Mouse (Mus musculus): ENCODE measurements around the gene Dlst.

The Dlst gene

DNA sequence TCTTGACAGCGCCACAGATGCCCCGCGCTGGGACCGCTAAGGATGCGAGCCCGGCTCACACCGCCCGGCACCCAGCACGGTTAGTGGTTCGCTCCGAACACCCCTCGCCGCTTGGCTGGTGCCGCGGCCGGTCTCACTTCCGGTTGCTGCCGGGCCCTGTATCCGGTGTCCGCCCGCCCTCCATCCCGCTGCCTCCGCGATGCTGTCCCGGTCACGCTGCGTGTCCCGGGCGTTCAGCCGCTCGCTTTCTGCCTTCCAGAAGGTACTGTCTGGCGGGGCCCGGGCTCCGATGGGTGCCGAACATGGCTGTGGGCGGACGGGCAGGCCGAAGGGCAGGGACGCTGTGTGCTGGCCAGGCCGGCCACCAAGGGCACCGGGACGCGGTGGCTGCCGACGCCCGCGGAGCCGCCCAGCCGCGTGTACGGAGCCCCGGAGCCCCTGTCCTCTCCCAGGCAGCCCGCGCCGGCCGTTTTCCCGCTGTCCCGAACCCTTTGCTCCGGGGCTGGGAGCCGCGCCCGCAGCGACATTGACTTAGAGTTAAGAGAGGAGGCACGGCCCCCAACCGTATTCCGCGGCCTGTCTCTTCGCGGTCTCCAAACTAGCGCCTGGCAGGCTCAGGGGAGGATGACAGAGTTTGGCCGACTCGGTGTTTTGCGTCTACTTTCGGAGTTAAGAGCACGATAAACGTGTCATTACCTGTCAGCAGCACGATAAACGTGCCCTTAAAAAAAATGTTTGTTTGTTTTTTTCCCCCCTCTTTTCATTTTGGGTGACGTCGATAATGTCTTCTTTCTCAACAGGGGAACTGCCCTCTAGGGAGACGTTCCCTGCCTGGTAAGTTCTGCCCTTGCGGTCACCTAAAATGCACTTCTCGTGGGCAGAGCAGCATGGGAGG is at the start of gene Dlst, which contains the start of gene Prox2:
Gene Dlst (plus strand): TSS at position 136 of the 895 bp plus-strand sequence.
Gene Prox2 (minus strand): TSS at position 62 of the 895 bp plus-strand sequence.
- peak; percentile 86 for DNase-seq (ENCODE audit: low spot score)

GRCm38 (mm10) chr12:85071043-85071442 is 39.6 kb upstream of the Dlst start:
- DNase-seq (ENCODE audit: low spot score): no peak

DNA sequence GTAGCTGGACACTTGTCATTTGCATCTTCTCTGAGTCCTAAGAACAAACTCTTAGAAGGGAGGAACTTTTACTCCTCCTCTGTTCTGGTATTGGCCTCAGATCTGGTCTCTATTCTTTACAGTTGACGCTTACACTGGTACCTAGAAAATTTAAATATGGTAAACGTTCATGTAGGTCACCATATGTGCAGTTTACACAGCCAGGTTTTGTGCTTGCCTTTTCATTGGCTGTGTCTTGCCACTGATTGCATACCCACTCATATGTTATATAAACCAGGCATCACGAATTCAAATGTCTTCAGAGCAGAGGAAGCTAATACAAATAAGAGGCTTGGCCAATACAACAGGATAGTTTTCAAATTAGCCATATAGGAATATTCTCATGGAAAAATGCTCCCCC is 33.5 kb upstream of the Dlst start:
- DNase-seq (ENCODE audit: low spot score): no peak

DNA sequence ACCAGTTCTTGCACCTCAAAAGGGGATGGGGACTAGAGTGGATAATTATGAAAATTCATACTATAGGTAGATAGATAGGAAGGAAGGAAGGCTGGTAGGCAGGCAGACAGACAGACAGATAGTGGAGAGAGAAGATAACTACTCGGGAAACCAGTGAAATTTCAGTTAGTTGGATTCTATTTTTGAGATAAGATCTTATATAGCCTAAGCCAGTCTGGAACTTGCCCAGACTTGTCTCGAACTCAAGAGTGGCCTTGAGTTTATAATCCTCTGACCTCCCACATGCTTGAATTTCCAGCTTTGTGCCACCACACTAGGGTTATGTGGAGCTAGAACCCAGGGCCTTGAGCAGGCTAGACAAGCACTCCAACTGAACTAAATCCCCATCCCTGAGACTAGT is 26.4 kb upstream of the Dlst start:
- no peak for DNase-seq (ENCODE audit: low spot score)

DNA sequence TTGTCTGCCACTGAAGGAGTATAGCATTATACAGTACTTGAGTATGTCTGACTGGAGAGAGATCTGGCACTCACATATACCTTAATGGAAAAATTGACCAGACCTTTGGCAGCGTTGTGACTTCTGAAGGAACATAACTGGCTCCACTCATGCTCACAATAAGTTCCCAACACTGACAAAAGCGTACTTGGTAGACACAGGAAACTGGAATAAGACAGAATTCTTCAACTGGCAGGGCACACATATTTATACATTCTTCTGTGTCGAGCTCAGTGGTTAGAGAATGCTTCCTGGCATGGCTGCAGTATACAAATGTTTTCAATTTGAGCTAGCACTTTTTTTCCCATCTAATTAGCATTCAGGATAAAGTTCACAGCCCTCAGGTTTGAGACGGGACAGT is 25.7 kb upstream of the Dlst start:
- DNase-seq (ENCODE audit: low spot score): no peak

GRCm38 (mm10) chr12:85087845-85088244 is 22.8 kb upstream of the Dlst start:
- DNase-seq (ENCODE audit: low spot score): no peak

GRCm38 (mm10) chr12:85091190-85091589 is 19.4 kb upstream of the Dlst start:
- no peak for DNase-seq (ENCODE audit: low spot score)

GRCm38 (mm10) chr12:85092214-85092613 is 18.4 kb upstream of the Dlst start:
- peak; percentile 21 for DNase-seq (ENCODE audit: low spot score)

GRCm38 (mm10) chr12:85094010-85094409 is 16.6 kb upstream of the Dlst start:
- no peak for DNase-seq (ENCODE audit: low spot score)

GRCm38 (mm10) chr12:85094706-85095105 is 15.9 kb upstream of the Dlst start:
- no peak for DNase-seq (ENCODE audit: low spot score)

GRCm38 (mm10) chr12:85095146-85095545 is 15.5 kb upstream of the Dlst start:
- DNase-seq (ENCODE audit: low spot score): no peak

- no peak for DNase-seq (ENCODE audit: low spot score)
Observed at GRCm38 (mm10) chr12:85095859-85096258, 14.8 kb upstream of the Dlst start.

- no peak for DNase-seq (ENCODE audit: low spot score)
Observed at GRCm38 (mm10) chr12:85101001-85101400, 9.6 kb upstream of the Dlst start.

GRCm38 (mm10) chr12:85101521-85102106 is 9.0 kb upstream of the Dlst start:
- DNase-seq (ENCODE audit: low spot score): no peak

- DNase-seq (ENCODE audit: low spot score): no peak
Observed at GRCm38 (mm10) chr12:85103096-85103495, 7.5 kb upstream of the Dlst start.

- no peak for DNase-seq (ENCODE audit: low spot score)
Observed at GRCm38 (mm10) chr12:85104789-85105188, 5.8 kb upstream of the Dlst start.

- DNase-seq (ENCODE audit: low spot score): no peak
Observed at GRCm38 (mm10) chr12:85106292-85106691, 4.3 kb upstream of the Dlst start.

DNA sequence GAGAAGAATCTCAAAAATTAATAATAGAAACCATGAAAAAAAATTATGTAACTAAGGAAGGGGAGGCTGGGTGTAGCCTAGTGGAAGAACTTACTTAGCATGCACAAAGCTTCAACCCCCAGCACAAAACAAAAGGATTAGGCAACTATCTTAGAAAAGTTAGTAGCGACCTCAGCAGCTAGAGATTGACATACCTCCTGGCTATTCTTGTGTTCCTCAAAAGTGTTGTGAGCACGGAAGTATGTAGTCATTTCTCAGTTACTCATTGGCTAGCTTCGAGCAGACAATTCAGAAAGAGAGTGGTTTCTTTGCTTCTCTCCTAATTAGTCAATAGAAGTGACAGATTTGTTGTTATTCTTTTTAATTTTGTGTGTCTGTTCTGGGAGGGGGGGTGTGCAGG is 2.0 kb upstream of the Dlst start:
- no peak for DNase-seq (ENCODE audit: low spot score)

DNA sequence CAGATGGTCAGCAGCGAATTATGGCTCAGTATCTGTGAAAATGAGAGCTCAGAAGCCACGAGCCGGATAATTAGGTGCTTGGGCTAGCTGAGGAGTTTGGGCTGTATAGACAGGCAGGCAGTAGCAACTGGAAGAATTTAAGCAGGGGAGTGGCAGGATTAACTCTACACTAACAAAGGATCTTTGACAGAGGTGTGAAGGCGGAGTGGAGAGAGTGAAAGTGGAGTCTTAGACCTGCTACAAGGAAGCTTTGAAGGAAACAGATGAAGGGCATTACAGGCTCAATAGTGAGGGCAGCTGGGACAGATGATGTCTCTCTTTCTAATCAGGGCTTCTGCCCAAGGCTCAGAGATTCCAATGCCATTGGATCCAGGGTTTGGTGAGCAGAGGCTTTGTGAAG is 1.2 kb upstream of the Dlst start:
- DNase-seq (ENCODE audit: low spot score): no peak

DNA sequence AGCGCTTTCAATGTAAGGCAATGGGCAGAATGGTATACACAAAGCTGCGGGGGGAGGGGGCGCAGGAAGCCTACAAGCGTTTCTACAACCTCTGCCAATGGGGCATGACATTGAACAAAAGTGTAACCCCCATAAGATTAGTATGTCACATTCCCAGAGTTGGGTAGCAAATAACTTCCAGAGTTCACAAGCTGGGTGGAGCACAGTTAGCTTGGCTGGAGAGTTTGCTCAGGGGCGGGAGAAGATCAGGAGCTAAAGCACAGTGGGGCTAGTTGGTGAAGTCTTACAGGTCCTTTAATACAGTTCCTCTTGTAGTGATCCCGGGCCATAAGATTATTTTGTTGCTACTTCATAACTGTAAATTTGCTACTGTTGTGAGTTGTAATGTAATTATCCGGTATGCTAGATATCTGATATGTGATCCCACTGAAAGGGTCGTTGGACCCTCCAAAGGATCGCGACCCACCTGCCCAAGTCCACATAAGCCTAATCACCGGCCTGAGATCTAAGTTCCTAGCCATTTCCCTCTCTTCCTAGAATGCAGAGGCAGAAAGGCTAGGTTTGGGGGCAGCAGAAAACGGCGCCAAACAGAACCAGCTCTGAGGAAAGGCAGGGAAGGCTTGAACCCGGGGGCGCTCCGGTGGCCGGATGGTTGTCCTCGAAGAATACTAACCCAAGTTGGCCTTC is 479 bp upstream of the Dlst start:
- DNase-seq (ENCODE audit: low spot score): no peak

GRCm38 (mm10) chr12:85112550-85113251 is 2.1 kb downstream of the Dlst start:
- DNase-seq (ENCODE audit: low spot score): no peak

GRCm38 (mm10) chr12:85113337-85113736 is 2.7 kb downstream of the Dlst start:
- no peak for DNase-seq (ENCODE audit: low spot score)
